Mouse (Mus musculus) heart, postnatal 14 days (tissue): ENCODE data around the gene Gm10188. TPM values are rescaled to one million over a fixed set of nuclear protein-coding genes. Genes with fewer than 3 reads are reported as not detected.
A peak's percentile ranks its signal among the peaks of the same experiment; 100 is the strongest.

ENCODE experiments used
- DNase-seq, 2 experiments: peaks; one replicate each; pipeline ENCODE4 v3.0.0; 2021 to 2022
- intact Hi-C: fragments of 180-260 bp; cut with DNase I; formaldehyde crosslinking; loops from one replicate; pipeline ENCODE4 v1.15.1; 2025
- microRNA-seq, 2 experiments: library from miRNA; unstranded; fragments of <30 nt; microRNA quantifications; one replicate each; pipeline ENCODE4 v1.2.0; 2021 to 2022
- total RNA-seq, 2 experiments: library from RNA; stranded (reverse); gene quantifications; 2 replicates each; pipeline ENCODE4 v1.2.3; 2021

Gm10188 gene
- total RNA-seq, 2 experiments from 2014 or later = not detected

DNA sequence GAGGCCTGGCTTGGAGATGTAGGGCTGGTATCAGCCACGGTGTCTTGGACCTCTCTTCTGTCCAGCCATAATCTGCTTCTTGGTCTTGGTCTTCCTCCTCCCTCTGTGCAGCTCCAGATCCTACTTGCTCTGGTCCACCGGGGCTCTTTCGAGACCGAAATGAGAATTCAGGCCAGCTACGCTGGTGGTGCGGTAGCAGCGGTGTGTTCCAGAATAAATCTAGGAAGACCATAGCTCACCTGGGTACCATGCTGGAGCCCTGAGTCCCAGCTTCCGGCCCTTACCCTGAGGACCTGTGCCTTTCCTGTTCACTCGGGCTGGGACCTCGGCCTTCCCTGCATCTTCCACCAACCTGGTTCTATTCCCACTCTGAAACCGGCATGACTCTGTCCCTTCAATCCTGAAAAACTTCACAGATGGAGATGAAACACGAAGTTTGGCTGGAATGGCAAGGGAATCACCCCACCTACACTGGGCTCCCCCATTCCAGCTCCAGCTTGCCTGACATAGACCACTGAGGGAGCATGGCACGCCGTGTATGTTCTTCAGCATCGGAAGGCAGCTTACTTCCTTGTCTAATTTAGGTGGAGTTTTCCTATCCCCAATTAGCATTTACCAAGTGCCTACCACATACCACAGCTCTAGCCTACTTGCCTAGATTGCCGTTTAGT is 31.0 kb downstream of the Gm10188 start:
- intact Hi-C loops = no loop called here
- no peak for DNase-seq

DNA sequence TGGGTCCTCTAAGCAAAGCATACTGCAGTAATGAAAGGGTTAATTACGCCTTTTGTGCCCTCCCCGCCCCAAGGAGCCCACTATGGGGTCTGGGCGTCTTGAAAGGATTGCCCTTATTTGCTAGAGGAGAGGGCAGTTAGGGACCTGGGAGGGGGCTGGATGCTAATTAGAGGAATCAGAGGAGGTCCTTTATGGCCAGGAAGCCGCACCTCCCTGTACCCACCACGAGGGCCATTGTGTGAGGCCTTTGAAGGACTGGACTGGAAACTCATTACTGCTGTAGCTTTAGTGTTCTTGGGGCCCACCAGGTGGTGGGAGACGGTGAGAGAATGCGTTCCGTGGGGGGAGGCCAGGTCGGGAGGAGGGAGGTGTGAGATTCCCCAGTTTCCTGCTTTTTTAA is 31.9 kb downstream of the Gm10188 start:
- intact Hi-C loops = no loop called here
- no peak for DNase-seq

DNA sequence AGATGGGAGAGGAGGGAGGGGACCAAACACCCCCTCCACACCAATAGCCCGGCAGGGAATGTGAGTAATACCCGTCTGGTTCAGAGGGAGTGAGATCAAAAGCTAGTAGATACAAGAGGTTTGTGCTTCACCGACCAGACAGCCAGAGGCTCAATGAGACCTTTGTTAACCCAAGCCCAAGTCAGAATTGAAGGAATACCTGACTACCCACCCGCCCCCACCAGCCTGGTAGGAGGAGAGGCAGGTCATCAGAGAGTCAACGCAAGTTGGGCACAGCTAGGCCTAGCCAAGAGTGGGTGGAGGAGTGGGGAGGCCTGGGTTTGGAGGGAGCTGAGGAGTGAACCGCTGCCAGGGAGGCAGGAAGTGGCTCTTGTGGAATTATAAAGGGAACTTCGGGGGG is 33.2 kb downstream of the Gm10188 start:
- intact Hi-C loops = no loop called here
- DNase-seq = no peak

DNA sequence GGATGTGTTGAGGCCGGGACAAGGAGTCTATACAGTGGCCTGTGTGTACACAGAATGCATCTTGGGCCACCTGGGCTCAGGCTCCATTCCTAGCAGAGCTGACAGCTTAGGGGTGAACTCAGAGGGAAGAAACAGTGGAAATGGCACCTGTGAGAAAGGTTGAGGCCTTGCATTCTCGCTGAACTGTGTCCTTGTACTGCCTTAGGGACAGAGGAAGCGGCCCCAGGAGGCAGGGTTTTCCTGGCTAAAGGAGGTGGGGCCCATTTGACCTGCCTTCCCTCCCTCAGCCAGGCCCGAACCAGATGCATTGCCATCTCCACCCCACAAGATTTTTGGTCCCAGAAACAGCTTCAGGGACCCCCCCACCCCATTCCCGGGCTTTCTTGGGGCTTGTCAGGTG is 33.9 kb downstream of the Gm10188 start:
- DNase-seq = no peak
- intact Hi-C loops = no loop called here

DNA sequence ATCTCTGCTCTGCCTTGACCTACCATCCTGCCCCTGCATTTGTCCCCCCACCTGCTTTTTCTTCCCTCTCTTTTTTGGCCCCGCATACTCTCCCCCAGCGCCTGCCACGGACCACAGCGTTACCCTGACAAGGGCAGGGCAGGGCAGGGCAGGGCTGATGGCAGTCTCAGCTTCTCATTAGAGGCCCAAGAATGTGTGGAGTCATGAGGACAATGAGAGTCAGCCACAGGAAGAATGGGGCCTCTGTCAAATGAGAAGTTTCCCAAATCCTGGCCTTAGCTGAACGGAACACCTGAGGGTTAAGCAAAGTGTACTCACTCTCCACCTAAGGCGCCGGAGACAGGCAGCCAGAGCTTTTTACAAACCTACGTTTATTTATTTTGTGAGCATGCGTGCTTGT is 34.5 kb downstream of the Gm10188 start:
- intact Hi-C loops = no loop called here
- DNase-seq = no peak

DNA sequence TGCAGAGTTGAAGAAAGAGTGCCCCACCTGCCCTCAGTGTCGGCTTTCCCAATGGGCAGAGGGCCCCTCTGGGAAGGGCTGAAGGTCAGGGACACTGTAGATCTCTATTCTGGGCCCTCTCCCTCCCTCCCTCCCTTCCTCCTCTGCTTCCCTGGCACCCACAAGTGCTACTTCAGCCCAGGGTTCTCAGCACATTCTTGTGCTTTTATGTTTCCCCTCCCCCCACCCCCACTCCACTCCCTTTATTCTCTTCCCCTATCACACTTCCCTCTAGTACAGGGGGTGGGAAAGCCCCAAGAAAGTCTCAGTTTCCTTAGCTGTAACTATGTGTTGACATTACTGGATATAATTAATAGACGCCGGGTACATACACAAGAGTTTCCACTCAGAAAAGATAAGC is 34.9 kb downstream of the Gm10188 start:
- intact Hi-C loops = no loop called here
- DNase-seq = no peak

DNA sequence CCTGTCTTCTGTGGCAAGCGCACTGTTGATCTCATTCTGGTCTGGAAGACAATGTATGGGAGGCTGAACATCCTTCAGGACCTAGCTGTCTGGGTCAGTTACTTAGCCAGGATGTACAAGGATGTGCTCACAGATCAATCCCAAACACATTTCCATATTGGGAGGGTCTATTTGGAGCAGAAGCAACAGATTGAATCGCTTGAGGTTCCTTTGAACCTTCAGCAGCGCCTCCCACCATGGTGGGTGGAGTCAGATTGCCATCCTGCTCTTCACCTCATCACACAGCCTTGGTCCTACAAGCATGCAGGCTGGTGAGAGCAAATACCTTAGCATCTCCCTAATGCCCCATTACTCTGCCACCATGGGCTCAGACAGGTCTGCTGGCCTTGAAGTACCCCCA is 35.8 kb downstream of the Gm10188 start:
- intact Hi-C loops = no loop called here

DNA sequence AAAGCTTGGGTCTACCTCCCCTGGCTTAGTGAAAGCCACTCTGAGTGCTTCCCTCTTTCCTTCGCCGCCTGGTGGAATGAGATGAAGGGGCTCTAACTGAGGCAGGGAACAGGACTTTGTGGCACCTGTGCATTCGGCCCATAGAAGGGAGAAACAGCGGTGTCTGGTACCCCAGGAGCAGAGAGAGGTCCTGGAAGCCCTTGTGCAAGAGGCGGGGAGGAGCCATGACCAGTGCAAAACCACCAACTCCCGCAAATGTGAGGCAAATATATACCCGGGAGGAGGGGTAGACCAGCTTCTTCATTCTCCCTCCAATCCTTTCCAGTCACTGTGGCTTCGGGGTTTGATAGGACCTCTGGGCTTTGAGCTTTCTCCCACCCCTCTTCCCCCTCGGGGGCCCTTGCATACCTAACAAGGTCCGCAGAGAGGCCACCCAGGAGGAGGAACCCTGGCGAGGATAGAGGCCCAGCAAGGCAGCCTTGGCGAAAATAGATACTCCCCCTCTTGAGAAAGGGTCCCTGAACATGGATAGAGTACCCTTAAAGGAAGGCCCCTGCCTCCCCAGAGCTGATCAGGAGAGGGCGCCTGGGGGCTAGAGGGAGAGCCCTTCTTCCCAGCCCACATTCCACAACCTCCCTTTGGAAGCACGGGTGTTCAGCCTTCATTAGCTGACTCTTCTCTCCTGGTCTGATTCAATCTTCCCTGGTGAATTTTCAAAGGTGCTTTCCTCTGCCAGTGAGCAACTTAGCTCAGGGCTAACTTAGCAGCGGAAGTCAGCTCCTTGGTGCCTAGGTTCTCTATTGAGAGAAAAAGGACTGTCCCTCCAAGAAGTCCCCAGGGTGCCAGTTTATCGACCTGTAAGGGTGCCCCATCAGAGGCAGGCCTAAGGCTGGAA is 37.5 kb downstream of the Gm10188 start:
- intact Hi-C loops = no loop called here
- DNase-seq = no peak

More for the DNA sequence above, 35.8 kb downstream of the Gm10188 start:
- DNase-seq = no peak

DNA sequence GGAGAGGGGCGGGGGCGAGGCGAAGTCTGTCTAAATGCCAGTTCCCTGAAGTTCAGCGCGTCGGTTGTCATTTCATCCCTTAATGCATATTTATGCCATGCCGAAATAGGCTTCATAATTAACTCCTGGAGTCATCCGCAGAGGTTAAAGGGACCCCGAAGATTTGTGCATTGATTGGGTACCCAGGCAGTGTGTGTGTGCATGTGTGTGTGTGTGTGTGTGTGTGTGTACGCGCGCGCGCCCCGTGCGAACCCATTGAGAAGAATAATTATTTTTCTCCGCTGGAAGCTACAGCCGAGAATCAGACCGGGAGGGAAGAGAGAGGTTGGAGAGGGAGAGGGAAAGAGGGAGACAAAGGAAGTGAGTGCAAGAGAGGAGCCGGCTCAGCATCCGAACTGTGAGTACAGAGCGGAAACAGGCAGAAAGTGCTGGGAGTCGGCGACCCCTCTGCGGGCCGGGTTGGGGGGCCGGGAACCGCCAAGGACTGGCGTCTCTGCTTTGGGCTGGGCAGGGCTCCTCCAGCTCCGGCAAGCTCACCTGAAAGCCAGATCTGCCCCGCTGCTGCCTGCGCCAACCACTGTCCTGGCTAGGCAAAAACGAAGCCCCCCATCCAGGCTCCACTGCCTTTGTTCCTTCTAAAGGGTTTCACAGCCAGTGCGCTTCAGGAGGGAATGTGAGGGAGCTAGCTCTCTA is 38.3 kb downstream of the Gm10188 start, which contains the start of the genes Lemd1 and AC124108.1:
Gene Lemd1 (plus strand): TSS at position 339 of the 693 bp plus-strand sequence.
Gene AC124108.1 (plus strand): TSS at position 365 of the 693 bp plus-strand sequence.
- intact Hi-C loops = no loop called here
- no peak for DNase-seq

DNA sequence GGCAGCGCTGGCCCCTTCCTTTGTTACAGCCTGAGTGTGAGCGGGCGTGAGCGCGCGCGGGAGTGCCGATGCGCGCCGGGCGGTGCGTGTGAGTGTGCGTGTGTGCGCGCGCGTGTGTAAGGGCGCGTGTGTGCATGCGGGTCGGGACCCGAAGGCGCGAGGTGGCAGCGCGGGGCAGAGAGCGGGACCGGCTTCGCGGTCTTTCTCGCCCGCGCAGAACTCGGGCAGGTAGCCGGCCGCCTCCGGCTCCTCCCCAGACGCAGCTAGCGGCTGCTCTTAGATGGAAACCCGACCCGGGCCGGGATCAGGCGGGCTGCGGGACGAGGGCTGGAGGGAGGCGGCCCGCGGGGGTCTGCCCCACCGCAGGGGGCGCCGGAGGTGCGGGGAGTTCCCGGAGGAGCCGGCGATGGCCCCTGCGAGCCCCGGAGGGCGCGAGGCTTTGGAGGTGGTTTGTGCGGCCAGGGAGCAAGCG is 38.9 kb downstream of the Gm10188 start:
- intact Hi-C loops = no loop called here
- no peak for DNase-seq

DNA sequence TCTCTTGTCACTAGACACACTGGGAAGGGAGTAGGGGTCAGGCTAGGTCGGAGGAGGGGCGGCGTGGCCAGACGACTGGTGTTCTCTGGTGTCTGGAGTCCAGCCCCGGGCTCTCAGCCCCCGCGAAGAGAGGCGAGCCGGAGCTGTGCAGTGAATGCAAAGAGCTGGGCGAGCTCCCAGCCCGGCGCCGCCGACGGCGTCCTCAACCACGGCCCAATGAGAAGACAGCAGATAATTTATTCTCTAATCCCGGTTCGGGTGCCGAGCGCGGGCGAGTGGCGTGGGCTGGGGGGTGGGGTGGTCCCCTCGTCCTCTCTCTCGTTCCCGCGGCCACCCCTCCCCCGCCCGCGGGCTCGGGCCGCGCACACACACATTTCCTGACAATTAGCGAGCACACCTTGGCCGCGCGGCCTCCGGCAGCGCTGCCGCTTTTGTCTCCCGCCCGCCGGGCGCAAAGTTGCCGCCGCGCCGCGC is 39.5 kb downstream of the Gm10188 start:
- intact Hi-C loops = no loop called here
- DNase-seq = peak in 1 of 2 experiments; percentile 47

DNA sequence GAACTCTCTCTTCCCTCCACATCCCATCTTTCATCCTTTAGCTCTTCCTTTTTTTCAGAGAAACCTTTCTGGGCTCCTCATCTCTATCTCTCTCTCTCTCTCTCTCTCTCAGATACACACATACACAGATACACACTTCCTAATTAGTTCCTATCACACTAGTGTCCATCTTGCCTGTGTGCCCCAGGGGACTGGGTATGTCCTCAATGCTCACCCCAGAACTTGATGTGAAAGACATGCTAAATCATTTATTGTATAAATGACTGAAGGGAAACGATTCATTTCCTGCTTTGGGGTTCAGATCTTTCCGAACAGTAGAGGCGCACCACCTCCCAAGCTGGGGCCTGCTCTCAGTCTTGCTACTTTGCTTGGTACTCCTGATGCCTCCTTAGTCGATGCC is 40.3 kb downstream of the Gm10188 start:
- intact Hi-C loops = no loop called here
- DNase-seq = no peak

DNA sequence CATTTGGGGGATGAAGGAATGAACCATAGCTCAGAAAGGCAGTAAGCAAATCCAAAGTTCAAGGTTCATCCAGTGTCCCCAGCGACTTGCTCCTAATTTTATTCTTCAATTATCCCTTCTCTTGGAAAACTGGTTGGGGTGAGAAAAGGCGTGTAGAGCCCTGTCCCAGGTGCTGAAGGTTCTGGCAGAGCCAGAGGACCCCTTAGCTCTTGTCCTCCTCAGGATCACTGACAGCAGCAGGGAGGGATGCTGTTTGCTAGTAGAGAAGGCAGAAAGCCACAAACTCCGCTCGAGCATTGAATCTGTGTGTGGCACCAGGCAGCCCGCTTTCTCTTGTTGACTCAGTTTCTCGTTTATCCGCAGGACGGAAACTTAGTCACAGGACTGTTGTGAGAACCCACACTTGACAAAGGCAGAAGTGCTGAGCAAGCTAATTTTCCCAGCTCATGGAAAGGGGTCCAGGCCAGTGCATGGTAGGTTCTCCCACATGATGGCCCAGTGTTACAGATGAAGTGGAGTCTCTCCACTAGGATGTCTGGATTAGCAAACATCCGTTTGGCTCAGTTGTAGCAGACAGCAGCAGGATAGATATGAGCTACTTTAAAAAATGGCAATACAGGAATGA is 41.0 kb downstream of the Gm10188 start:
- DNase-seq = no peak
- intact Hi-C loops = no loop called here

DNA sequence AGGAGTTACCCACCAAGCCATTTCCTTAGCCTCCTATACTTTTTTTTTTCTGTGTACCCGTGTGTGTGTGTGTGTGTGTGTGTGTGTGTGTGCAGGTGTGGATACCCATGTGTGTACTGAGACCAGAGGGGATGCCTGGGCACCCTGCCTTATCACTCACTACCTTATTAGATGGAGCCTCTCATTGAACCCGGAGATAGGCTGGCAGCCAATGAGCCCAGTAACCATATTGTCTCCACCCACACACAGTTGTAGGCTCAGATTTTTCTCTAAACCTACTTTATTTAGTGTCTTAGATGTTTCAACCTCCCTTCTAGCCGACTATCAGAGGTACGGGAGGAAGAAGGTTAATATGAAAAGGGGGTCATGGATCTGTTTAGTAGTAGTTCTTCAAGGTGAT is 43.3 kb downstream of the Gm10188 start:
- intact Hi-C loops = no loop called here
- no peak for DNase-seq

Small RNAs within 50 kb of the gene (microRNA-seq; reads per million reads assigned to microRNA genes)
- 1.3 to 60.2 reads per million in 2 experiments for gene Mir135b

Other genes starting within 250 kb of the Gm10188 start
- gene Elk4, start 222.2 kb downstream of the Gm10188 start, total RNA-seq = 100 to 1,000 TPM; 105 to 111 TPM
- 1 to 10 TPM; 1.2 to 1.4 TPM for gene Mfsd4a, start 161.7 kb downstream of the Gm10188 start, total RNA-seq
- 10 to 100 TPM in 1 of 2 experiments, 1 to 10 TPM in 1; 9.9 to 12.5 TPM for gene Cdk18, start 90.1 kb downstream of the Gm10188 start, total RNA-seq
- gene Lemd1, start 38.3 kb downstream of the Gm10188 start, total RNA-seq = not detected
- not detected for gene AC124108.1, start 38.3 kb downstream of the Gm10188 start, total RNA-seq
- 10 to 100 TPM; 23.6 to 29.0 TPM for gene Klhdc8a, start 68.9 kb upstream of the Gm10188 start, total RNA-seq
- gene Nuak2, start 86.4 kb upstream of the Gm10188 start, total RNA-seq = 1 to 10 TPM; 3.6 to 5.4 TPM
- gene Tmcc2, start 161.5 kb upstream of the Gm10188 start, total RNA-seq = 10 to 100 TPM; 14.8 to 15.4 TPM
- gene Dstyk, start 187.8 kb upstream of the Gm10188 start, total RNA-seq = 10 to 100 TPM; 17.7 to 19.0 TPM
- gene Rbbp5, start 247.6 kb upstream of the Gm10188 start, total RNA-seq = 10 to 100 TPM; 21.5 to 23.0 TPM